Mouse (Mus musculus) adrenal gland, postnatal 4 days (tissue): ENCODE measurements around the gene Prkn. TPM values are rescaled to one million over a fixed set of nuclear protein-coding genes. Genes with fewer than 3 reads are reported as not detected.
A peak's percentile ranks its signal among the peaks of the same experiment; 100 is the strongest.

Experiments used
- DNase-seq, 2 experiments: peaks; one replicate each; pipeline ENCODE4 v3.0.0; 2021 to 2022; ENCODE audit warnings: low spot score in 2 of 2, mixed read lengths in 2 of 2
- total RNA-seq, 2 experiments: library from RNA; stranded (reverse); gene quantifications; 2 replicates each; pipeline ENCODE4 v1.2.3; 2021

The Prkn gene
- total RNA-seq, 2 experiments from 2014 or later: 10.2 to 13.0 TPM

DNA sequence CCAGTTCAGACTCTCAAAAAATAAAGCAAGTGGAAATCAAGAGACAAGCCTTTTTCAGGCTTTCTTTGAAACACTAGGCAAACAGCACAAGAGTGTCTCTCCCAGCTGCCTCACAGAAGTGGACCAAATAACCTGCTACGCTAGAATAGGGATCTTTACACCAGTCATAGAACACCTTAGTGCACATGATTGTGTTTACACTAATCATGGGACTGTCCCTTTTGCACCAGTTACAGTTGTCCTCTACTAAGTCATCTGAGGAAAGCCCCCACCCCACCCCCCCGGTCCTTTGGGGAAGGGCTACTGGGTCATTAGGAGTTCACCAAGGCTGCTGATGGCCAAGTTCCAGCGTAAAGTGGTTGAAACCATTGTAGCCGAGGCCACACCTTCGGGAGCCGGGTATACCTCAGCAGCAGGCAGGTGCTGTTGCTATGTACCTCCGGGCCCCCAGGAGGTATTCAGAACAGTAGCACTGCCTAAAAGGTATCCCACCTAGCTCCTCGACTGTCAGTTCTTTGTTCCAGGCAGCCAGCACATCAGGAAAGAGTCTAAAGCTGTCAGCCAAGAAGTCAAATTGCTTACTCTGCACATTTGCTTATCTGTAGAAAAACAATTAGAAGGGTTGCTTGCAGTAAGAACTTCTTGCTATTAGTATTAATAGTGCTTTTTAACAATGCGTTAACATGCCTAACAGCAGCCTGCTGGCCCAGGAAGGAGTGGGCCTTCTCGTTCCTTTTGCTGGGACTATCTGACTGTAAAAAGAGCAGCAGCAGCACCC, 1192.0 kb downstream of the Prkn start:
- no peak for DNase-seq

DNA sequence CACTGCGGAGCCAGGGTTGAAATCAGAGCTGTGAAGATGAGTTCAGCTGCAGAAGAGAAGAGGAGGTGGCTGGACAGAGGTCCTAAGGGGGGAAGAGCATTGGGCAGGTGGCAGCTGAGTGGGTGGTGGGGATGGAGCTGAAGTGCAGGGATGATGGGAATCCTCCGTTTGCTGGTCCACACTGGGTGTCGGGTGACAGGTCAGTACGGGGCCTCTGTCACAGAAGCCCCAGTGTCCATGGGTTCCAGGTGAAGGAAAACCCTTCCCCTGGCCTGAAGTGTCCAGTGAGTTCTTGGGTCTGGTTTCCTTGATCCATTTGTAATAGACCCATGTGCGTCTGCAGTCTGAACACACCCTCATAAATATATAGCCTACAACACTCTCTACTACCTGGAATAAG, 1195.2 kb downstream of the Prkn start:
- DNase-seq: no peak

DNA sequence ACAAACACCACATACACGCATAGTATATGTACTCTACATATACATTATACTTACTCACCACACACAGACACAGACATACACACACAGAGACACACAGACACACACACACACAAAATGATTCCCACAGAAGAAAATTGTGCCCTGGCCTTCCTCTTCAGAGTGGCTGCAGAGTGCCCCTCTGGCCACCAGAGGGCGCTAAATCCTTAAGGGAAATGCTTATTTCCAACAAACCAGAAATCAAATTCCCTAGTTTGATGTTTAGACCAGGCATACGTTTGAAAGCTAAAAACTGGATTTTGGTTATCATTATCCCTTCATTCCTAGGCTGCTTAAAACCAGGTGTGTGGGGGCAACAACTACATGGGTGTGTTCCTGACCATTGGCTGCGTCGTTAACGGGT, 1196.0 kb downstream of the Prkn start:
- peak in 1 of 2 experiments; percentile 42 for DNase-seq

DNA sequence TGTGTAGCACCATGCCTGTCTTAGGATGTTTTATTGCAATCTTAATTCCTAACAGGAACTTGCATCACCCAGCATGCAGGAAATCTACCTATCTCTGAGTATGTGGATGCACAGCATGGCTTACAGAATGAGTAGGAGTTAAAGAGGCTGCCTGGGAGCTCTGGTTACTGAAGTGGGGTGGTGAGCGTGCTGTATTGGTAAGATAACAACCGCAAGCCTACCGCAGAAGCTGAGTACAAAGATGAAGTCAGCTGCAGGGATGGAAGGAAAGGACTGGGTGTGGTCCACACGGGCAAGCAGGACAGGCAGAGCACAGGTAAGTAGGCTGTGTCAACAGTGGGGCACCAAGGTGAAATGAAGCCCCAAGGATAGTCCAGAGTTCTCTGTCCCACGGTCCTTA, 1196.9 kb downstream of the Prkn start:
- no peak for DNase-seq

DNA sequence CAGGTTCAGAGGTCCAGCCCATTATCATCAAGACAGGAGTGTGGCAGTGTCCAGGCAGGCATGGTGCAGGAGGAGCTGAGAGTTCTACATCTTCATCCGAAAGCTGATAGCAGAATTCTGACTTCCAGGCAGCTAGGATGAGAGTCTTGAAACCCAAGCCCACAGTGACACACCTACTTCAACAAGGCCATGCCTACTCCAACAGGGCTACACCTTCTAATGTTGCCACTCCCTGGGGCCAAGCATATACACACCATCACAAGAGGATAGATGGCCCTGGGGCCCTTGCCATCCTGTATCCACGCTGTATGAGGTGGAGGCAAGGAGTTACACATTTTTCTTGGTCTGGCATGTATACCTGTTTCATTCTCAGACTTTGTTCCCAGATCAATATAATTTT, 1197.4 kb downstream of the Prkn start:
- no peak for DNase-seq

DNA sequence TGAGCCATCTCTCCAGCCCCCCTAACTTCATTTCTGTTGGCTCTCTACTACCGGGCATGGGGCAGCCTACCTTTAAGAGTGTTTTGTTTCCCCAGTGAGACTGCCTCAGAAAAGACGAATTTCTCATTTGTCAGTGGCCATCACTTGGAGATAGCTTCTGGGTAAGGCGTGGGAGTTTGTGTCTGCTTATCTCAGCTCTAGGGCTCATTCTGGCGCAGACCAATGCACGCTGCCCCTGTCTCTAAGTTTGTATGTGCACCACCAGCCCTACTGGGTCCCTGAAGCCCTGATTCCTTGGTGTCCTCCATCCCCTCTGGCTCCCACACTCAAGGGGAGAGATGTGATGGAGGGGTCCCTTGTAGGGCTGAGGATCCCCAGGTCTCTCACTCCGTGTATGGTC, 1198.3 kb downstream of the Prkn start:
- no peak for DNase-seq

DNA sequence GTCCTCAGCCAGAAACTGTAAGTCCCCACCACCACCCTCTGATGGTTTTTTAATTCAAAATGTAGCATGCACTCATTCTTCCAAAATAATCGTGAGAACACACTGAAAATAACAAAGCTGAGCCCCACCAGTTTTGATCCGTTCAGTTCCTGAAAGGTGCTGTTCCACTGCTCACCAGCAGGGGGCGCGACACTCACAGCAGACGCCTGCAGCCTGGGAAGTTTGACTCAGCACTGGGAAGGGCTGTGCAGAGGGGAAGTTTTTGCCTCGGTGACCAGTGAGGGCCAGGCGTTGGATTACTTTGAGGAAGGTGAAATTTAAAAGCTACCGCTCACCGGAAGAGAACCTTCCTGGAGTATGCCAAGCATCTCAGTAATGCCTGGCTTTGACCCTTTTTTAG, 1199.0 kb downstream of the Prkn start:
- peak; percentile 46 to 68 for DNase-seq

DNA sequence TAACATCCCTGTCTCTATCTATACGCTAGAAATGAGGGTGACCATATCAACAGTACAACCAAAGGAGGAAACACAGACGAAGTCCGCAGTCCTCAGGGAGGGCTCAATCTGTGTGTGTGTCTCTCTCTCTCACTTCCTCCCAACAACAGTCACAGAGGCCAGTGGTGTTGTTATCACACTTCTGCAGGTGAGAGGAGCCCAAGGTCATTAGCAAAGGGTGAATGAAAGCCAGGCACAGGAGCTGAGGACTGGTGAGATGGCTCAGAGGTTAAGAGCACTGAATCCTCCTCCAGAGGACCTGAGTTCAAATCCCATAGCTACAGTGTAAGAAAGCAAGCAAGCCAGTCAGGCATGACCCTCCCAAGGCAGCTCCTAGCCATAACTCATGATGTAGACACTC, 1199.7 kb downstream of the Prkn start:
- DNase-seq: no peak

DNA sequence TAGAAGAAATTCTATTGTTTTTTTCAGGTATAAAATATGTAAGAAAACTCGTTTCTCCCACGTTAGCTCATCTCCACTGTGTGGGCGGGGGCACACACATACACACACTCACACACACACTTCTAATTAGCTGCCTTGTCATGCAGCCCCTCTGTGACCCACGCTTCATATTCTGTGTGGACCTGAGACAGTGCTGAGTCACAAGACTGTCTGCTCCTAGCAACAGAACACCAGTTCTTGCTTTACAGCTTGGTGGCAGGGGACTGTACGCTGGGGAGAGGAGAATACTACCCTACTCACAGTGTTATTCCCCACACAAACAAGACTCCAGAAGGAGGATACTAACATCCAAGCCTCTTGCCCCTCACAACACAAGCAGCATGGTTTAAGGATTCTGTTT, 1200.4 kb downstream of the Prkn start:
- no peak for DNase-seq

DNA sequence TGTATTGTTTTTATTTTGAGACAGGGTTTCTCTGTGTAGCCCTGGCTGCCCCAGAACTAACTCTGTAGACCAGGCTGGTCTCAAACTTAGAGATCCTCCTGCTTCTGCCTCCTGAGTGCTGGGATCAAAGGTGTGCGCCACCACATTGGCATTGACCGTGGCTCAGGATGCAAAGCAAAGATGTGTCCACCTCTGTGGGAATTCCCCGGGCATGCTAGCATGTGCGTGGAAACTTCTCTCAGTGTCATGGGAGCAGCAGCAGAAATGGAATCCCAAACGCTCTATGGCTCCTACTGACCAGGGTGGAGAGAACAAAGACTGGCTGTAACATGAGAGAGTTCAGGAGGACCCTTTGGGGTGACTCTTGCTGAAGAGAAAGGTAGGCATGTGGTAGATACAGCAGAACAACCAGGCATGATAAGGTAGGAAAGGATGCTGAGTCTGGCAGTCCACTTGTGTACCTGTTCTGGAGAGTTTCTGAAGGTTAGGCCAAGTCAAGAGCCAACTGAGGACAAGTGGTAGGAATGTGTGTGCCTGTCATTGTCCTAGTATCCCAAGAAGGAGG, 1201.0 kb downstream of the Prkn start:
- DNase-seq: no peak

DNA sequence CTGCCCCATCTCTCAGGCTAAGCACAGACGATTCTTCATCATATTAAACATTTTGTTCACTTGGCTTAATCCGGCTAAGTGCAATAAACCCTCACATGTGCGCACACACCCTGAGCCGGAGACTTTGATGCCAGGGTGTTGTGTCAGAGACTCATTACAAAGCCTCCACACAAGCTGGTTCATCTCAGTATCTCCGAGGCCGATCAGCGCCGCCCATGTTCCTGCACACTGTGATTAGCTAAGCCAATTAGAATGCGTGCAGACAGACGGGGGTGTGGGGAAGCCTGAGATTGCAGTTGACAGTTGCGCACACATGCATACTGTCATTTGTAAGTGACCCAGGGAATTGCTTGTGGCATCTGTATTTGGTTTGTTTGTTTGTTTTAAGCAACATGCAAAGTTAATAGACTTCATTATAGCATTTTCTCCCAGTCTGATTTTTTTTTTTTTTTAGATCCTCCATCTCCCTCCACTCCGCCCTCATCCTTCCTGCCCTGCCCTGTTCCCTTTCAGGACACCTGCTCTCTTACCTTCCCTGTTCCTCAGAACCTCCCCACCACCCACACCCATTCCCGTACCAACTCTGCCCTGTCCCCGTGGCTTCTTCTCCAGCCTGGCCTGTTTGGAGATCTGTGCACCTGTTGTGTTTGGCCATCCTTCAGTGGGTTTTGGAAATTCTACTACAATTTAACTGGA, 1202.5 kb downstream of the Prkn start:
- no peak for DNase-seq

DNA sequence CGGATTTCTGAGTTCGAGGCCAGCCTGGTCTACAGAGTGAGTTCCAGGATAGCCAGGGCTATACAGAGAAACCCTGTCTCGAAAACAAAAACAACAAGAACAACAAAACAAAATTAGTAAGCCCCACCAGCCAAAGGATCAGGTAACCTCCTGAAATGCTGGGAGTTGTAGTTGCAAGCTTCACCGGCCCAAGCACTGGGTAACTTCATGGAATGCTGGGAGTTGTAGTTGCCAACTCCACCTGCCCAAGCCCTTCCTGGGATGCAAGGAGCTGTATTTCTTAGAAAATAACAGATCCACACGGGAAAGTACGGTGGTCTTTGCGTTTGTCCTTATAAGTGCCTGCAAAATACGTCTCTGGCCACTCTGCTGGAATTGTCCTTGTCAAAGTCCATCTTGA, 1204.0 kb downstream of the Prkn start:
- no peak for DNase-seq

DNA sequence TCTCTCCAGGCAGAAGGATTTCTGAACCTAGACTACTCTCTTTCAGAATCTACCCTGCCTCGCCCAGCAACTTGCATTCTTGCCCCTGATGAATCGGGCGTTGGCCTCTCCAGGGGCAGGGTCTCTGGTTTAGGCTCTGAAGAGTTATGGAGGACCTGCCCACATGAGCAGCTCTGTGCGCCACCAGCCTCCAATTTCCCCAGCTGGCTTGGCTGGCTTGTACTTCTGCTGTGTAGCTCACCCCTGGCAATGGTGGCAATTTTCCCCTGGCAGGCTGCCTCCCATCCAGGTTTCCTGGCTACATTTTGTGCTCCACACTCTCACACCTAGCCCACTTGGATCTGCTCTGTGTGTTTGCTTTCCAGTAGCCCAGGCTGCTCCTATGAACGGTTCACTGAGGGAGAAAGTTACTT, 1205.7 kb downstream of the Prkn start:
- DNase-seq: no peak

DNA sequence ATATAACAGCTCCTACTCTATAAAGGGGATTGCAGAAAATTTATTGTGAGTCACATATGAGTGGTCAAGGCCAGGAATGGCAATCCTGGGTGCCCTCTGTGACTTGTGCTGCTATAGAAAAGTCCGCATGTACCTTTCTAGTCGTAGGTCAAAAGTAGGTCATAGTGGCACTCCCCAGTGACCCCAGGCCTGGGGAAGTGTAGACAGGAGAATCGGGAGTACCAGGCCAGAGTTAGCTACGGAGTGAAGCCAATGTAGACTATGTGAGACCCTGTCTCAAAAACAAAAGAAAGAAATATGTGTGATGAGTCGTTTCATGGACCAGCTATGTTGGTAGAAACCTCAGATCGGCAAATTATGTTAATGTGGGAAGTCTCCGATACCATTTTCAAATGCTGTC, 1206.8 kb downstream of the Prkn start:
- DNase-seq: no peak

DNA sequence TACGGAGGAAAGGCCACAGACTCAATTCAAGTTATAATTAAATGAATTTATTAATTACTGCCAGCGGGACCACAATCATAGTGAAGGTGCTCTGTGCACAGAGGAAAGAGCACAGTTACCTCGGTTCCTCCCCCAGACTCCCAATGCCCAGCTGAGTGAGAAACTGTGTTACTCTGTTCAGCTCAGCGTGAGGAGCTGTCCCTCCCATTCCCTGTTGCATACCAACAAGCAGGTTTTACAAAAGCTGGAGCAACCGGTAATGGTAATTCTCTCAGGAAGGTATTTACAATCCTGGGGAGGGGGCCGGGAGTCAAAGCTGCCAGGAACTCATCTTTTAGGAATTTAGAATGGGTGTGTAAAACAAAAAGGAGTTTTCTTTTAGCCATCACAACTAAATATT, 1207.3 kb downstream of the Prkn start:
- no peak for DNase-seq

DNA sequence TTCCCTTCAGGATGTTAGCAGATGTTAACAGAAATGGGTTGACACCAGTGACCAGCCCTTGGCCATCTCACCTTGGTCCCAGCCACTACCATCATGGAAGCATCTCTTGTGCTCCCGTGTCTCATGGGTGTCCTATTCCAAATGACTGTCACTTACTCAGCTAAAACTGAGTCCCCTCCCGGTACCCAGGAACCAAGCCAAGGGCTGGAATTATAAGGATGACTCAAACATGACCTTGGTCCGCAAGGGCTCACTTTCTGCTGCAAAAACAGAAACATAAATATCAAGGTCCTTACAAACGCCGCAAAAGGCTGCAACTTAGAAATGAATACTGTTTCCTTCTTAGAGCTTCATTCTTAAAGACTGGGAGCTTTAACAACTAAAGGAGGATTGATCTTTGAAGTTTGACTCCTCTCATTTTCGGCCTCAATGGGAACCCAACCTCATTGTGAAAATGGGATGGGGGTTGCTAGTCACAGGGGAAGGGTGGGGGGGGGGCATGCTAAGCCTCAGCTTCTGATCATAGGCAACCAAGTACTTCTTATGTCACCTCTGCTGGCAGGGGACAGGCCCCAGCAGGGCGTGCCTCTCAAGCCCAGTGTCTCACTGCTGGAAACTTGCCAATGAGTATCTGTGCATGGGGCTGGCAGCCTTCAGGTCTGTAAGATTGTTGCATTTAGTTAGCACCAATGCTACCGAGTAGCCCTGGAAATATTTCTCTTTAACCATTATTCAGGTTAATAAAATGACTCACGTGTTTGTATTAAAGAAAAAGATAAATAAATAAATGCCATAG, 1208.7 kb downstream of the Prkn start:
- DNase-seq: peak in 1 of 2 experiments; percentile 19

DNA sequence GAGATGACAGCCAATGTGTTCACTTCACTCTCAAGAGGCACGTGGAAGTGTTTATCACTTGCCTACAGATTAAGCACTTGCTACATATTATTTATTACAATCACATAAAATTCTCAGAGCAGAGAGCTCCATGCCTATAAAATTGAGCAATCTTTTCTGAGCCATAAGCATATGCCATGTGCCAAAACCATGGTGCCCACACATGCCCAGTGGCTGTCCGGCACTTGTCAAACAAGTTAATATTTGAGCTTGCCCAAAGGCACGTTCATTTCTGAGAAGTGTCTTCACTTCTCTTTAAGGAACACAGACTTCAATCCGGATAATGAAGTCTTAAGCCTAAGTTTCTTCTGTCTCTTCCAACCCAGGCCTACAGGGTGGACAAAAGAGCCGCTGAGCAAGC, 1210.1 kb downstream of the Prkn start:
- no peak for DNase-seq

DNA sequence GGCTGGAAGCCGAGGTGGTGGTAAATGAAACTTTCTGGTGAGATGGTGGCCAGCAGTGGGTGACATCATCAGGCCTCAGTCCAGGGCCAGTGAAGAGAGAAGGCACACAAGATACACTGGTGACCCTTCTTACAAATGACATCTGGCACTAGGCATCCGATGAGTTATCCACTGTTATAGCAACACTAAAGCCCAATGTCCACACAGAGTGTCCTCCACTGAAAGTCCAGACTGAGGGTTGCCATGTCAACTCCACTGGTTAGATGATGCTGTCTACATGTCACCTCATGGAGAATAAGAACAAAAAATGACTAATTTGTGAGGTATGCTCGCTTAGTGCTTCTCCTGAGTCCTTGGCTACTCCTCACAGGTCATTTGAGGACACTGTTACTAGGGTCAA, 1210.8 kb downstream of the Prkn start:
- DNase-seq: no peak

DNA sequence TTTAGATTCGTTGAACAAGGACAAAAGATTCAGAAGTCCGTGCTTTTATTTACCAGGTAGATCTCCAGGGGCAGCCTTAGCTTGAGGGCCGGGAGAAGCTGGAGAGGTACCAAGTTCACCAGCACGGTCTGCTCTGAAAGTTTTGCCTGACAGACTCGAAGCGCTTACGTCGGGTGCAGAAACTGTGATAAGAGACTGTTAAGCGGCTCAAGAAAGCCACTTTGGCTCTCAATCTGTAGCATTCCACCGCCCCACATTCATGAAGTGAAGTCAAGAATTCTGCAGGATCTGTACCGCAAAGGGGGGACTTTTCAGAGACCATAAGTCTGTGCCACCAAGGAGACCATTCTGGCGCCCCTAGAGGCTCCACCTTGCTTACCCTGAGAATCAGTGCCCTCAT, 1212.5 kb downstream of the Prkn start:
- no peak for DNase-seq

DNA sequence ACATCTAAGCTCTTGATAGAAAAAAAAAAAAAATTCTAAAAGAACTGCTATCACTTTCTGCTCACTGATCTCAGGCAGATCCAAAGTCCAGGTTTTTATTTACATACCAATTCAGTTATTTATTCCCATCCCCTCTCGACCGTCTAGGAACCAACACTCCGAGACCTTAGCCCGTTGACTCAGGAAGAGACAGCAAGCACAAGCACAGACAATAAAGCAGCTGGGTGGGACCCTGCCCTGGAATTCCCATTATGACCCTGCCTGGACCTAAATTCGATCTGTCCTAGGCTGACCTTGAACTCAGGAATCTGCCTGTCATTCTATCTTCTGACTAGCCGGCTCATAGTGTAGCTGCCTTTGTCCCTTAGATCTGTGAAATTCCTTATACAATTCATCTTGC, 1218.9 kb downstream of the Prkn start:
- DNase-seq: no peak

DNA sequence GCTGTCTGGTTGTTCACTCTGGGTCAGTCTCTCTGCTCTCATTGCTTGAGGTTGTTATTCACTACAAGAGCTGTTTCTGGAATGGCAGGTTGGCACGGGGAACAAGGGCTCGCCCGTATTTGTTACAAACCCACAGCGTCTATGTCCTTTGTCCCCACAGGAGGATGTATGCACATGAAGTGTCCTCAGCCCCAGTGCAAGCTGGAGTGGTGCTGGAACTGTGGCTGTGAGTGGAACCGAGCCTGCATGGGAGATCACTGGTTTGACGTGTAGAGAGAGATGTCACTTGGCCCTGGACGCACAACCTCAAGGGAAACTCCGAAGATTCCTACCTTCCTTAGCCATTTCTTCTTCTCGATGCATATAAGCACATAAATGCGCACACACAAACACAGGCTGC, 1221.2 kb downstream of the Prkn start:
- no peak for DNase-seq

DNA sequence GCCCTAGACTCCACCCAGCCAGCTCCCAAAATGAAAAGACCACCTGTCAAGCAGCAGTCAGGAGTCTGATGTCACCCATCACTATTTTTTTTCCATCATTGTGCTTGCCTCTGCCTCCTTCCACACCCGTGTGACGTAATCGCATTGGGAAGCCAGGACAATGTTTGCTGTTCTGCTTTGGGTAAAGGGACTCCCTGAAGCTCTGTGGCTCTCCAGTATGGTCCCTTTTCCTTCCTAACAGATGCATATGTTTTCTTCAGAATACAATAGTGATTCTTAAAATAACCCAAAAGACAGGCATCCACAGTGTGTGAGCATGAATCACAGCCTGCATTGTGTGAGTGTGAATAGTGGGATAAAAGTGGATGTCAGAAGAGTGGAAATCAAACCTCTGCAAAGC, 1222.7 kb downstream of the Prkn start:
- DNase-seq: no peak
